Mouse (Mus musculus) liver, embryonic 13.5 days (tissue): ENCODE data around the gene Pgm3. TPM values are rescaled to one million over a fixed set of nuclear protein-coding genes. Genes with fewer than 3 reads are reported as not detected.

ENCODE experiments used
- ATAC-seq: fragments of 200-750 bp; cut with Nextera tagmentation; 2 replicates; pipeline ENCODE4 v1.8.0; 2017; ENCODE audit warnings: low read depth, mild to moderate bottlenecking, moderate number of reproducible peaks, moderate library complexity
- DNase-seq: peaks from one replicate; pipeline ENCODE4 v3.0.0; 2022
- H3K27ac ChIP-seq: fragments of 300-500 bp; sonication (generic); 2 replicates; pipeline ENCODE4 v1.5.1; 2015; ENCODE audit warnings: moderate library complexity, mild to moderate bottlenecking, inconsistent platforms
- H3K27me3 ChIP-seq: fragments of 300-500 bp; sonication (generic); 2 replicates; pipeline ENCODE4 v1.6.1; 2015; ENCODE audit warnings: mild to moderate bottlenecking, inconsistent platforms
- H3K36me3 ChIP-seq: fragments of 300-500 bp; sonication (generic); 2 replicates; pipeline ENCODE4 v1.6.1; 2015; ENCODE audit warnings: mild to moderate bottlenecking, inconsistent platforms
- H3K4me1 ChIP-seq: fragments of 300-500 bp; sonication (generic); replicated peaks from 2 replicates; pipeline ENCODE4 v1.6.1; 2015; ENCODE audit warnings: inconsistent platforms
- H3K4me2 ChIP-seq: fragments of 300-500 bp; sonication (generic); 2 replicates; pipeline ENCODE4 v1.6.1; 2015; ENCODE audit warnings: inconsistent platforms, mild to moderate bottlenecking, moderate library complexity
- H3K4me3 ChIP-seq: fragments of 300-500 bp; sonication (generic); replicated peaks from 2 replicates; pipeline ENCODE4 v1.5.1; 2015; ENCODE audit warnings: mild to moderate bottlenecking, inconsistent platforms
- H3K9ac ChIP-seq: fragments of 300-500 bp; sonication (generic); 2 replicates; pipeline ENCODE4 v1.6.1; 2015; ENCODE audit warnings: mild to moderate bottlenecking, inconsistent platforms
- H3K9me3 ChIP-seq: fragments of 300-500 bp; sonication (generic); replicated peaks from 2 replicates; pipeline ENCODE4 v1.6.1; 2016; ENCODE audit warnings: inconsistent platforms
- WGBS: fragments of 180-500 bp; shearing (Covaris S2); methylation state at CpG from one replicate; pipeline ENCODE4 v1.1.7; 2015; ENCODE audit not compliant: insufficient replicate concordance; 5-methylcytosine and 5-hydroxymethylcytosine counted together
- polyA plus RNA-seq: library from polyadenylated mRNA; unstranded; fragments of >200 nt; fragmentation: Nextera tagmentation; extraction: Ambion mirVana; gene quantifications from 2 replicates; pipeline ENCODE4 v1.2.1, GENCODE M21; 2015

Gene Pgm3
- polyA plus RNA-seq, 1 experiment from 2014 or later = 17.0 TPM

DNA sequence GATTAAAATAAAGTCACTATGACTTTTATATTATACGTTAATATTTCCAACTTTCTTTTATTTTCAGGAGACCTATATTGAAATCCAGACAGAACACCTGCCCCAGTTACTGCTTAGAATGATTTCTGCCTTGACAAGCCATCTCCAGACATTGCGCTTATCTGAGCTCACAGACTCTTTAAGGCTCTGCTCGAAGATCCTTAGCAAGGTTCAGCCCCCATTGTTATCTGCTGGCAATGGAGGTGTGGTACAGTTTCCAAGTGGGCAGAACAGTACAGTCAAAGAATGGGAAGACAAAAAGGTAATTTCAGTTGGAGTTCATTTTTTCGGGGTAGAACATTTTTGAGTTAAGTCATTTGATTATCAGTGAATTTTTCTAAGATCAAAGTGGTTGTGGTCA is 64.2 kb downstream of the Pgm3 start:
- Histone ChIP-seq H3K9ac (no peak overlapping the region), H3K36me3 (peaks cover 10% of the 10 kb centered on the region), H3K27me3 (no peaks in the 10 kb centered on the region), H3K27ac (no peak overlapping the region), H3K4me2 (no peak overlapping the region), H3K4me1 (peaks cover 13% of the 10 kb centered on the region), H3K4me3 (no peak overlapping the region), H3K9me3 (no peaks in the 10 kb centered on the region)
- 21% methylated on average over 4 of the region's 4 CpGs for WGBS
- ATAC-seq (peak; percentile 91), DNase-seq (peak; percentile 38)

Other genes starting within 250 kb of the Pgm3 start
- 3.7 and 4.0 TPM in 2 replicates for gene Ube2cbp, start 106.9 kb downstream of the Pgm3 start, polyA plus RNA-seq
- gene Dop1a, start 104.7 kb downstream of the Pgm3 start, polyA plus RNA-seq = 4.1 TPM in 2 replicates
- gene Rwdd2a, start 149 bp upstream of the Pgm3 start, polyA plus RNA-seq = 0.80 and 1.2 TPM in 2 replicates
- gene Me1, start 124.1 kb upstream of the Pgm3 start, polyA plus RNA-seq = 4.3 TPM in 2 replicates
- 1.7 and 2.1 TPM in 2 replicates for gene Prss35, start 171.8 kb upstream of the Pgm3 start, polyA plus RNA-seq